24 mouse cellular contexts compared by ENCODE assay signal in genomic region chr17:10227798-10228538, GRCm38 (mm10).
DNase-seq lines count a peak whose midpoint lies in the region; ATAC-seq and TF ChIP-seq lines count a peak whose summit lies in the region.
"Had no signal": no experiment of that assay in that cellular context is flagged by ENCODE, and none has a peak within 500 bp of the region (broad histone marks: within the 10 kb centered on the region; RNA-seq: fewer than 3 reads in every experiment).

No protein-coding gene starts in this region.

- DNase-seq in midbrain, postnatal 0 days (ENCODE audit: low spot score) = no peak
- DNase-seq in R1 (ENCODE audit: low read depth, low spot score) = peak; percentile 29
- DNase-seq in brain, adult 2 months (ENCODE audit: low read depth, low spot score) = peak; percentile 65
- DNase-seq in natural killer cell, adult 2 months (ENCODE audit: low spot score in 2 of 2) = no peak
- no peak for DNase-seq in spleen, postnatal 14 days (ENCODE audit: low spot score in 2 of 2)
- DNase-seq: adrenal gland, postnatal 36 days; cerebellum, adult 2 months; cerebellum, postnatal 25 days; heart, postnatal 4 days; kidney, adult 18-20 months; kidney, postnatal 4 days; liver; lung, postnatal 36 days had no signal

- no peak for TF ChIP-seq CTCF in midbrain, postnatal 0 days (IDR thresholded peaks at IDR 0.05)

- 56% methylated on average over 3 of the region's 3 CpGs for WGBS in midbrain, embryonic 12.5 days
- WGBS in midbrain, postnatal 0 days = 37% methylated on average over 3 of the region's 3 CpGs
- WGBS in forebrain, embryonic 15.5 days = 18% methylated on average over 3 of the region's 3 CpGs

- no peaks in the 10 kb centered on the region for H3K27me3 ChIP-seq in midbrain, embryonic 12.5 days
- H3K27me3 ChIP-seq in midbrain, postnatal 0 days (ENCODE audit: insufficient read depth, low read length) = no peaks in the 10 kb centered on the region
- no peaks in the 10 kb centered on the region for H3K27me3 ChIP-seq in forebrain, embryonic 15.5 days
- H3K27me3 ChIP-seq: embryonic facial prominence, embryonic 12.5 days; liver, embryonic 15.5 days; lung, embryonic 15.5 days; megakaryocyte, embryonic 14.5 days had no signal

- no peak overlapping the region for H3K4me2 ChIP-seq in midbrain, embryonic 12.5 days (replicated peaks)
- no peak overlapping the region for H3K4me2 ChIP-seq in midbrain, postnatal 0 days (ENCODE audit: low read depth, low read length, poor library complexity, severe bottlenecking)
- peak overlapping the region; percentile 14; the same call in 1 of the 2 replicates for H3K4me2 ChIP-seq in forebrain, embryonic 15.5 days (replicated peaks)
- H3K4me2 ChIP-seq: embryonic facial prominence, embryonic 12.5 days; liver, embryonic 15.5 days; lung, embryonic 15.5 days had no signal

- H3K36me3 ChIP-seq in midbrain, embryonic 12.5 days = no peaks in the 10 kb centered on the region
- no peaks in the 10 kb centered on the region for H3K36me3 ChIP-seq in midbrain, postnatal 0 days (ENCODE audit: insufficient read depth, low read length)
- no peaks in the 10 kb centered on the region for H3K36me3 ChIP-seq in forebrain, embryonic 15.5 days
- H3K36me3 ChIP-seq: embryonic facial prominence, embryonic 12.5 days; limb, embryonic 10.5 days; liver, embryonic 15.5 days; lung, embryonic 15.5 days had no signal

- H3K9ac ChIP-seq in midbrain, embryonic 12.5 days (replicated peaks) = no peak overlapping the region
- H3K9ac ChIP-seq in midbrain, postnatal 0 days (replicated peaks; ENCODE audit: low read length, poor library complexity, severe bottlenecking) = no peak overlapping the region
- H3K9ac ChIP-seq in forebrain, embryonic 15.5 days (replicated peaks) = no peak overlapping the region
- H3K9ac ChIP-seq: embryonic facial prominence, embryonic 12.5 days; liver, embryonic 15.5 days; lung, embryonic 15.5 days had no signal

- H3K9me3 ChIP-seq in midbrain, embryonic 12.5 days = no peaks in the 10 kb centered on the region
- H3K9me3 ChIP-seq in midbrain, postnatal 0 days (ENCODE audit: low read length) = no peaks in the 10 kb centered on the region
- no peaks in the 10 kb centered on the region for H3K9me3 ChIP-seq in forebrain, embryonic 15.5 days
- H3K9me3 ChIP-seq: embryonic facial prominence, embryonic 12.5 days; heart, embryonic 10.5 days; limb, embryonic 10.5 days; liver, embryonic 15.5 days; lung, embryonic 15.5 days; megakaryocyte, embryonic 14.5 days had no signal

- peaks cover 11% of the 10 kb centered on the region for H3K4me1 ChIP-seq in midbrain, embryonic 12.5 days
- no peaks in the 10 kb centered on the region for H3K4me1 ChIP-seq in midbrain, postnatal 0 days (ENCODE audit: insufficient read depth, low read length)
- H3K4me1 ChIP-seq in forebrain, embryonic 15.5 days = peaks cover 23% of the 10 kb centered on the region
- H3K4me1 ChIP-seq: embryonic facial prominence, embryonic 12.5 days; heart, embryonic 10.5 days; limb, embryonic 10.5 days; liver, embryonic 15.5 days had no signal

- H3K4me3 ChIP-seq in midbrain, embryonic 12.5 days = no peak overlapping the region
- H3K4me3 ChIP-seq in midbrain, postnatal 0 days (ENCODE audit: low read depth, low read length) = no peak overlapping the region
- no peak overlapping the region for H3K4me3 ChIP-seq in forebrain, embryonic 15.5 days
- H3K4me3 ChIP-seq: embryonic facial prominence, embryonic 12.5 days; heart, embryonic 10.5 days; left cerebral cortex, adult 2 months; limb, embryonic 10.5 days; liver, embryonic 15.5 days; lung, embryonic 15.5 days; megakaryocyte, embryonic 14.5 days had no signal

- ATAC-seq in midbrain, embryonic 12.5 days (ENCODE audit: low FRiP score, low read depth) = peak; percentile 60; the same call in 1 of the 2 replicates
- ATAC-seq in midbrain, postnatal 0 days (ENCODE audit: low FRiP score) = no peak
- peak; percentile 90 for ATAC-seq in forebrain, embryonic 15.5 days (replicated peaks)
- ATAC-seq: inflammation-experienced regulatory T-cells, adult 6 months had no signal

- no peak overlapping the region for H3K27ac ChIP-seq in midbrain, embryonic 12.5 days (replicated peaks)
- no peak overlapping the region for H3K27ac ChIP-seq in midbrain, postnatal 0 days (ENCODE audit: low read depth, low read length)
- peak overlapping the region; percentile 65 for H3K27ac ChIP-seq in forebrain, embryonic 15.5 days (replicated peaks)
- H3K27ac ChIP-seq: embryonic facial prominence, embryonic 12.5 days; heart, embryonic 10.5 days; left cerebral cortex, adult 2 months; limb, embryonic 10.5 days; liver, embryonic 15.5 days; lung, embryonic 15.5 days; stomach, postnatal 0 days had no signal

Comparison
In these comparisons a context has a peak if more than half of its experiments do, and no peak if none do; other contexts are left out.
1. DNase-seq: peak in R1 (single experiment) and brain, adult 2 months (single experiment); none in midbrain, postnatal 0 days (single experiment), natural killer cell, adult 2 months (0 of 2) and spleen, postnatal 14 days (0 of 2).